Mouse (Mus musculus): Measurements from ENCODE around the gene Slc41a1. TPM values are rescaled to one million over a fixed set of nuclear protein-coding genes. Genes with fewer than 3 reads are reported as not detected.

Gene Slc41a1
- polyA plus RNA-seq, 1 experiment: 40.6 TPM

DNA sequence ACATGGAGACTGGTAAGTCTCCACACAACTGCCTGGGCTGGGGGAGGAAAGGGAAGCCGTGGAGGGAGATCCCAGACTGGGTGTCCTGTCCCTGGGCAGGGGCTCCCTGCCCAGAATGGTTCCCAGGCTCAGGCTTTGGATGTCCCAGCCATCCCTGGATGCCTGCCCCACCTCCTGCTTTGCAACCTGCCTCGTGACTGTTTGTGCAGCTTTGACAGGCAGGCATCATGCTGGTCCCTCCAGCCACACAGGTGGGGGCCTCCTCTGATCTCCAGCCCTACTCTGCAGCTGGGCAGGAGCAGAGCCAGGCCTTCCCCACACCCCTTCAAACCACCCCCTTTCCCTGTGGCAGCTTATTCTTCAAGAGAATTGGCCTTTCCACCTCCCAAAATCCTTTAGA is 12.0 kb downstream of the Slc41a1 start:
- Histone ChIP-seq H3K4me3 (ENCODE audit: insufficient read depth, low read length) (no peak overlapping the region), H3K27ac (ENCODE audit: insufficient read depth, low read length) (0 out of 2 replicates have a peak overlapping the region, but pooled peaks have one; percentile 44), H3K4me1 (ENCODE audit: control insufficient read depth, insufficient read depth, low read length) (no peaks in the 10 kb centered on the region)
- TF ChIP-seq CTCF (IDR thresholded peaks at IDR 0.05; ENCODE audit: extremely low read depth, insufficient read depth, low read length) (no peak), POLR2A (IDR thresholded peaks at IDR 0.05; ENCODE audit: extremely low read depth, insufficient read depth, low read length) (no peak)

DNA sequence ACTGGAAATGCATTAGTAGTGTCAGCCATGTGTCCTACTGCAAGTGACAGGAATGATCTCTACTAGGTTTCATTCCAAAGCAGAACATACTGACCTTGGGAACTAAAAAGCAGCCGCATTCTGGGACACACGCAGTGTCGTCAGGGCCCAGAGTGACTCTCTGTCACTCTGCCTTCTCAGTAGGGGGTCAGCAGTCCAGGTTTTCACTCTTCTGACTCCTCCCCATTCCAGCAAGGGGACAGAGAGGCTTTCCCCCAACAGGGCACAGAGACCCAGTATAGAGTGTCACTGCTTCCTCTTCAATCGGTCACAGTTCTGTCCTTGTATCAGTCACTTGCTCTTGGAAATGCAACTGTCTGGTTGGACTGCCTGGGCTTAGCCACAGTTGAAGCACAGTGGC is 14.9 kb downstream of the Slc41a1 start:
- TF ChIP-seq CTCF (IDR thresholded peaks at IDR 0.05; ENCODE audit: extremely low read depth, insufficient read depth, low read length) (no peak), POLR2A (IDR thresholded peaks at IDR 0.05; ENCODE audit: extremely low read depth, insufficient read depth, low read length) (no peak)
- no peak overlapping the region for H3K4me3 ChIP-seq (ENCODE audit: insufficient read depth, low read length)
- no peaks in the 10 kb centered on the region for H3K4me1 ChIP-seq (ENCODE audit: control insufficient read depth, insufficient read depth, low read length)
- no peak overlapping the region for H3K27ac ChIP-seq (ENCODE audit: insufficient read depth, low read length)

DNA sequence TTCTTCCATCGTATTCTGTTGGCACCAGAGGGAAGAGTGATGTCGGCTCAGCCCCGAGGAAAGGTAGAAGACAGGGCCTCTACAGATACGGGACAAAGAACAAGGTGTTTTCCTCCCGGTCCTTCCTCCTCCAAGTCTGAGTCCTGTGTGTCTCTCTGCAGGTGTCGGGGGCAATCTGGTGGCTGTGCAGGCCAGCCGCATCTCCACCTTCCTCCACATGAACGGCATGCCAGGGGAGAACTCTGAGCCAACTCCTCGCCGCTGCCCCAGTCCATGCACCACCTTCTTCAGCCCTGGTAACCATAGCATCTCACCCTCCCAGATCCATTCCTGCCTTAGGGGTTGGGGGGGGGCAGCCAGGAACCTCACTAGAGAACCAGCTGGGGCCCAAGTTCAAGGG is 16.5 kb downstream of the Slc41a1 start:
- no peak overlapping the region for H3K4me3 ChIP-seq (ENCODE audit: insufficient read depth, low read length)
- TF ChIP-seq POLR2A (IDR thresholded peaks at IDR 0.05; ENCODE audit: extremely low read depth, insufficient read depth, low read length) (no peak), CTCF (IDR thresholded peaks at IDR 0.05; ENCODE audit: extremely low read depth, insufficient read depth, low read length) (no peak)

DNA sequence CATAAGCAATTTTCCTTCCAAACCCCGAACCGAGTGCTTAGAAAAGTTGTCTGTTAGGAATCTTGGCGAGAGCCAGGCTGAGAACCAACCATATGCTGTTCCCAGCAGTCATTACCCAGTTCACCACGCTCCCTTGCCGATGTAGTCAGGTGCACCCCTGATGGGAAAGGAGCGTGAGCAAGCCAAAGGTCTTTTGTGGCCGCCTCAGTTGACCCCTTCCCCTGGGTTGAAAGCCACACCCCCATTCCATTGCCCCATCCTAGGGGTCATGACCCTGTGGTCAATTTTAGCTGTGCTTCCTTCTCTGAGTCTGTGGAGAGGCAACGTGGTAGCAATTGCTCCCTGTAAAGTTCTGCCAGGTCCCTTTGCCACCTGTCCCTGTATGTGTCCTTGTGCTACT is 17.6 kb downstream of the Slc41a1 start:
- Histone ChIP-seq H3K4me1 (ENCODE audit: control insufficient read depth, insufficient read depth, low read length) (no peaks in the 10 kb centered on the region), H3K27ac (ENCODE audit: insufficient read depth, low read length) (no peak overlapping the region), H3K4me3 (ENCODE audit: insufficient read depth, low read length) (no peak overlapping the region)
- no peak for TF ChIP-seq CTCF (IDR thresholded peaks at IDR 0.05; ENCODE audit: extremely low read depth, insufficient read depth, low read length)
- TF ChIP-seq POLR2A (IDR thresholded peaks at IDR 0.05; ENCODE audit: extremely low read depth, insufficient read depth, low read length): no peak

More for the DNA sequence above, 16.5 kb downstream of the Slc41a1 start:
- no peaks in the 10 kb centered on the region for H3K4me1 ChIP-seq (ENCODE audit: control insufficient read depth, insufficient read depth, low read length)
- H3K27ac ChIP-seq (ENCODE audit: insufficient read depth, low read length): no peak overlapping the region

DNA sequence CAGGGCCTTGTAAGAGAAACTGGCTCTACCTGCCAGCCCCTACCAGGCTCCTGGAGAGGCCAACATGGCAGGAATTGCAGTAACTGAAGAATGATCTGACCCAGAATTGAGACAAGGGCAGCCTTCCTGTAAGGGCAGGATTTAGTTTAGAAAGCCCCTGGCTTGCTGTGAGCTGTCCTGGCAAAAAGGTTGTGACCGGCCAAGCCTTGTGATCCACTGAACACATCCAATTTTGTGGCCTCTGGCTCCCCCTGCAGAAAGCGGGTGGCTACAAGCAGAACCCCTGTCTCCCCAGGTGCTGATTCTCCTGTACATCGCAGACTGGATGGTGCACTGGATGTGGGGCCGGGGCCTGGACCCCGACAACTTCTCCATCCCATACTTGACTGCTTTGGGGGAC is 19.0 kb downstream of the Slc41a1 start:
- H3K4me1 ChIP-seq (ENCODE audit: control insufficient read depth, insufficient read depth, low read length): no peaks in the 10 kb centered on the region
- peak; percentile 68 for TF ChIP-seq CTCF (IDR thresholded peaks at IDR 0.05; ENCODE audit: extremely low read depth, insufficient read depth, low read length)
- TF ChIP-seq POLR2A (IDR thresholded peaks at IDR 0.05; ENCODE audit: extremely low read depth, insufficient read depth, low read length): no peak
- no peak overlapping the region for H3K27ac ChIP-seq (ENCODE audit: insufficient read depth, low read length)
- H3K4me3 ChIP-seq (ENCODE audit: insufficient read depth, low read length): no peak overlapping the region

DNA sequence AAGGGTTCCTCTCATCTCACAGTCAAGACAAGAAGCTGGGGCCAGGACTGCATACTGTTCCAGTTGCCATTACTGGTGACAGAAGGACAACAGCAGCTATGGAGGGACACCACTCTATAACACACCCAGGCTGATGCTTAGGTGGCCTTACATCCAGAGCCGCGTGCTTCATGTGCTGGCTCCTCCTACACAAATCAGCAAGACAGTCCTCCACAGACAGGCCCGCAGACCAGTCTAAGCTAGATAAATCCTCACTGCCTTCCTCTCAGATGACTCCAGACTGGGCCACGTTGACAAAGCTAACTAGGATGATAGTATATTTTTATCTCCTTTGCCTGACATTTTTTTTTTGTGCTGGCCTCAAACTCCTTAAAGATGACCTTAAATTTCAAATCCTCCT is 34.5 kb downstream of the Slc41a1 start:
- no peaks in the 10 kb centered on the region for H3K4me1 ChIP-seq (ENCODE audit: control insufficient read depth, insufficient read depth, low read length)
- no peak for TF ChIP-seq POLR2A (IDR thresholded peaks at IDR 0.05; ENCODE audit: extremely low read depth, insufficient read depth, low read length)
- no peak overlapping the region for H3K27ac ChIP-seq (ENCODE audit: insufficient read depth, low read length)
- H3K4me3 ChIP-seq (ENCODE audit: insufficient read depth, low read length): no peak overlapping the region

DNA sequence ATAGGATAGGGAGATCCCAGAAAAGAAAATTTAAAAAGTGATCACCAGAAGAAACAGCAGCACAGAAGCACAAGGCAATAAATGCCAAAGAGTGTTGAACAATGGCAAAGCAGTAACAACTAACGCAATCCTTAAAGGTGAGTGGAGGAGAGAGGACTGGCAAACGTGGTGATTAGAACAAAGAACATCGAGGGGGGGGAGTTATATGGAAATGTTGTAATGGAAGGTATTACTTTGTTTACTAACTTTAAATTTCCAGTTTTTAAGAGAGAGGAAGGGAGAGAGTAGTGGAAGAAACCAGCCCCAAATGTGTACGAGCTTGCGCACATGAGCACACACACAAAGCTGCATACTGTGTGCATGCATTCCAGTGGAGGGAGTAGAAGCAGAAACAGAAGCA is 38.3 kb downstream of the Slc41a1 start:
- H3K4me3 ChIP-seq (ENCODE audit: insufficient read depth, low read length): no peak overlapping the region
- no peak overlapping the region for H3K27ac ChIP-seq (ENCODE audit: insufficient read depth, low read length)
- H3K4me1 ChIP-seq (ENCODE audit: control insufficient read depth, insufficient read depth, low read length): no peaks in the 10 kb centered on the region
- TF ChIP-seq POLR2A (IDR thresholded peaks at IDR 0.05; ENCODE audit: extremely low read depth, insufficient read depth, low read length): no peak
- no peak for TF ChIP-seq CTCF (IDR thresholded peaks at IDR 0.05; ENCODE audit: extremely low read depth, insufficient read depth, low read length)

DNA sequence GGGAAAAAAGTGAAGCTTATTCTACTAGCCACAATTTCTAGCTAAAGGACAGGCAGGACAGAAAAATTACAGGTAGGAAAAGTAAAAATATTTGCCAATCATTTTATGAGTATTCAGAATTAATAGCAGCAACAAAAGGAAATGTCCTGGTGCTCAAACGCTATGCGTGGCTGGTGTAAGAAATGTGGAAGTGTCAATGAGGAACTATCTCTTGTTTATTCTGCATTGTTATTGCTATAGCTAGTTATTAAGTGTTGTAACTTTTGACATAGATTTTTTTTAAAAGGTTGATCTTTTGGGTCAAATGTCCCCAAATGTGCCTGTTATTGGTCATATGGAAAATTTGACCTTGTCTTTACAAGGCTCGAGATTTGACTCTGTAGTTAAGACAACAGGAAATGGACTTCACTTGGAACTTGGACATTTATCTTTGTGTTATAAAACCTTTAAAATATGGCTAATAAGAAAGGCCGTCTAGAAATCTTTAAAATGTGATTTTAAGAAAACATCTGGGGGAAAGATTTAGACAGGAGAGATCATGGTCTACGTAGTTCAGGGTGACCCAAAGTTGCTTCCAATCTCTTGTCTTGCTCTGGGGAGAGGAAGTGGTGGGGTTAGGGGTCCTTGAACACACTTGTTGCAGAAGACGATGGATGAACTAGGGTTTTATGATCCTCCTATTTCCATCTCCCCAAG is 39.2 kb downstream of the Slc41a1 start:
- no peaks in the 10 kb centered on the region for H3K4me1 ChIP-seq (ENCODE audit: control insufficient read depth, insufficient read depth, low read length)
- no peak overlapping the region; the same call in 1 of the 2 replicates for H3K4me3 ChIP-seq (ENCODE audit: insufficient read depth, low read length)
- TF ChIP-seq POLR2A (IDR thresholded peaks at IDR 0.05; ENCODE audit: extremely low read depth, insufficient read depth, low read length) (no peak), CTCF (IDR thresholded peaks at IDR 0.05; ENCODE audit: extremely low read depth, insufficient read depth, low read length) (no peak)
- no peak overlapping the region for H3K27ac ChIP-seq (ENCODE audit: insufficient read depth, low read length)

DNA sequence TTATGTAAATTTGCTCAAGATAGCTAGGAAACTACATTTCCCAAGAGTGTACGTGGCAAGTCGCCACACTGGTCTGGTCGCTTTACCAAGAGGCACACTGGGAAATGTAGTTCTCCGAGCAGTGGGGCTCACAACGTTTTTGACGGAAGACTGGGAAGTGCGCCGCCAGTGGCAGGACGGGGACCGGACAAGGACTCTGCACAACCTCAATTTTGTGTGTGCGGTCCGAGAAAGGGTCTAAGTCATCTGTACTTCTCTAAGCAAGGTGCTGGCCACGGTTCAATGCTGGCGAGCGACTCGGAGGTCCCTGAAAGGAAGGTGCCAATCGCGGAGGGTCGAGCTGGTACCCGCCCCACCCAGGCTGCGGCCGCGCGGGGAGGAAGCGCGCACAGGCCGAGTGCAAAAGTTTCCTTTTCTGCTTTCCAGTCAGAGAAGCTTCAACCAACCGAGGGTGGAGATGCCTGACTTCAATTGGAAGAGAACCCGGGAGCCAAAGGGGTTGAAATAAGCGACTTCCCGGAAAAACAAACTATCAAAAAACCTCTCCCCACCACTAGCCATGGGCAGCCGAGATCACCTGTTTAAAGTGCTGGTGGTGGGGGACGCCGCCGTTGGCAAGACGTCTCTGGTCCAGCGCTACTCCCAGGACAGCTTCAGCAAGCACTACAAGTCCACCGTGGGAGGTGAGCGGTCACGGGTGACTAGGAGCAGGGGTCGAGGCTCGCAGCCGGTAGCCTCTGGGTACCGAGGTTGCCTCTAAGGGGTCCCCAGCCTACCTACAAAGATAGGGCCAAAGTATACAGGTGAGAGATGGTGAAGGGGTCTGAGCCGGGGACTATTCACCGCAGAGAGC is 40.0 kb downstream of the Slc41a1 start, which contains the start of gene Rab29:
Gene Rab29, plus strand, starts transcription at position 132 of the 853 bp plus-strand sequence.
- TF ChIP-seq CTCF (IDR thresholded peaks at IDR 0.05; ENCODE audit: extremely low read depth, insufficient read depth, low read length) (peak; percentile 73), POLR2A (IDR thresholded peaks at IDR 0.05; ENCODE audit: extremely low read depth, insufficient read depth, low read length) (no peak)
- no peaks in the 10 kb centered on the region for H3K4me1 ChIP-seq (ENCODE audit: control insufficient read depth, insufficient read depth, low read length)
- H3K4me3 ChIP-seq (ENCODE audit: insufficient read depth, low read length): peak within 1 kb of the TSS; percentile 46
- no peak within 1 kb of the TSS for H3K27ac ChIP-seq (ENCODE audit: insufficient read depth, low read length)

DNA sequence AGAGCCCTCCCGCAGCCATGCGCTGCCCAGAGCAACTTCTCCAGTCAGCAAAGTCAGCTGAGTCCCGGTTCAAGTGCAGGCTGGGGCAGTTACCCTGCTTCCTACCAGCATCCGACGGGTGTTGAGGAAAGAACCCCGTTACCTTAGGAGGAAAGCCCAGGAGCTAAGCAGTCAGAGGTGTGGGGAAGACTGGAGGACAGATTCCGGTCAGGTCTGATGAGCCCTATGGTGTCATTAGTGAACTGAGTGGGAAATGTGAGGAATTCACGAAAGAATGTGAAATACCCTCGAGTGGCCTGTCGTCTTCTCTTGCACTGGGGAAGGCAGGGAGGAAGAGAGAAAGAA is 40.6 kb downstream of the Slc41a1 start:
- H3K27ac ChIP-seq (ENCODE audit: insufficient read depth, low read length): no peak overlapping the region
- no peak for TF ChIP-seq CTCF (IDR thresholded peaks at IDR 0.05; ENCODE audit: extremely low read depth, insufficient read depth, low read length)
- no peak for TF ChIP-seq POLR2A (IDR thresholded peaks at IDR 0.05; ENCODE audit: extremely low read depth, insufficient read depth, low read length)
- peak overlapping the region; percentile 46; the same call in 1 of the 2 replicates for H3K4me3 ChIP-seq (ENCODE audit: insufficient read depth, low read length)
- H3K4me1 ChIP-seq (ENCODE audit: control insufficient read depth, insufficient read depth, low read length): no peaks in the 10 kb centered on the region

Measured in cortical plate, adult 2 months (tissue).